Mouse (Mus musculus): ENCODE measurements around the gene Epb41l2. TPM values are rescaled to one million over a fixed set of nuclear protein-coding genes. Genes with fewer than 3 reads are reported as not detected.

The Epb41l2 gene
- total RNA-seq (2023): 36.5 and 42.2 TPM in 2 replicates

DNA sequence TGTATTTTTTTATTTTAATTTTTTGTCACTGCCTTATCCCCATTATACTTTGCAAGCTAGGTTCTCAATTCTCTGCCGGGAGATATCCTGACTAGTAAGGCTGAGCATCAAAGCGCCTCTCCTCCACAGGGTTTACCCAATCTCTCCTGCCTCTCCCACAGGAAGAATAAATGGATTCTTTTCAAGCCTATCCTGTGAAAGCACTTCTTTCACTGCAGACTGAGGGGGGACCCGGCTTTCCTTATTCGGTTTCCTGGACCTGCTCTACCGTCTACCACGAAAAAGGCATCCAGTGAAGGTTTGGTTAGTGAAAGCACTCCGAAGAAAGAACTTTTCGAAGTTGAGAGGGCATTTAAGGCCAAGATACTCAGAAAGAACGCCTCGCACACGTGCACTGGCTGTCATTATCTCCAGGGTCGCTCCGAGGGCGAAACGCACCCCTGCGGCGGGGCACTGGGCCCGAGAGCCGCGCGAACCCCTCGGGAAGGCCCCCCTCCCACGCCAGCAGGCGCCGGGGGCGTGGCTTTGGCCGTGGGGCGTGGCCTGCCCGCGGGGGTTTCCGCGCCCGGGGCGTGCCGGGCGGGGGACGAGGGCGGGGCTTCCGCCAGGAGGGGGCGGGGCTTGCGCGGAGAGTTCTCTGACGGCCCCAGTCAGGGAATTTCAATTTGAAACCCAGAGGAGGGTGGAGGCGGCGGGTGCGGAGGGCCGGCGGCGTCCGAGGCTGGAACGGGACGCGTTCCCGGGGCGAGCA is at the start of gene Epb41l2:
Gene Epb41l2 (plus strand): TSS at position 591 of the 751 bp plus-strand sequence.

DNA sequence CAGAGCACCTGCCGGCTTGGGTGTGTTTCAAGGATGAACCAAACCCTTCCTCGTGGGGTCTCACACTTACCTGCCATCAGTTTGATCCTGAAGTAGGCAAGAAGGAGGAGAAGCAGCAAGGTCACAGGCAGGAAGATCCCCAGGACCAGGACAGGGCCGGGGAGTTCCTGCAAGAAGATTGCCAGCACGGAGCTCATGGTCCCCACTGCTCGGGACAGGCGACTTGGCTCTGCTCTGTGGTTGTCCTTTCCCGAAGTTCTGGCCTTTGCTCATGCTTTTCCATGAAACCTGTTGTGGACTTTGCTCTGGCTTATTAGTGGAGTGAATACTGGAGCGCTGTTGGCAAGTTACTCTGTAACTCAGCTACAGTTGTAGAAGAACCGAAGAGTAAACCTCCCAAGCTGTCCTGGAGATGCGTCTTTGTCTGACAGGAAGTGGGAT is 176.3 kb downstream of the Epb41l2 start, which contains the start of gene Smlr1:
Gene Smlr1 (minus strand): TSS at position 377 of the 441 bp plus-strand sequence.

Other genes starting within 250 kb of the Epb41l2 start
- gene Akap7, start 51.9 kb upstream of the Epb41l2 start, total RNA-seq (2023): 10.2 and 19.3 TPM in 2 replicates
- not detected in 2 replicates for gene Smlr1, start 176.5 kb downstream of the Epb41l2 start, total RNA-seq (2023)